Mouse (Mus musculus) spleen, adult 2 months (tissue): Measurements from ENCODE around the gene Zic4. TPM values are rescaled to one million over a fixed set of nuclear protein-coding genes. Genes with fewer than 3 reads are reported as not detected.

Experiments used
- DNase-seq, 2 experiments: peaks; one replicate each; pipeline versions ENCODE4 v3.0.0 to v3.0.0-alpha.2; 2012 to 2021; ENCODE audit warnings: low spot score in 2 of 2, low read depth in 1 of 2
- H3K27ac ChIP-seq: fragments of 200-500 bp; 2 replicates; pipeline ENCODE4 v1.5.1; 2012; ENCODE audit warnings: low read length, inconsistent platforms; ENCODE audit not compliant: insufficient read depth
- H3K27me3 ChIP-seq: fragments of 200-500 bp; 2 replicates; pipeline ENCODE4 v1.6.1; 2012; ENCODE audit warnings: mild to moderate bottlenecking, moderate library complexity, low read length, inconsistent platforms; ENCODE audit not compliant: control insufficient read depth, insufficient read depth
- H3K36me3 ChIP-seq: fragments of 200-500 bp; 2 replicates; pipeline ENCODE4 v1.6.1; 2012; ENCODE audit warnings: mild to moderate bottlenecking, low read length, inconsistent platforms; ENCODE audit not compliant: control insufficient read depth, insufficient read depth
- H3K4me1 ChIP-seq: fragments of 200-500 bp; 2 replicates; pipeline ENCODE4 v1.6.1; 2011; ENCODE audit warnings: inconsistent platforms; ENCODE audit not compliant: control insufficient read depth, insufficient read depth, insufficient read length
- H3K4me3 ChIP-seq: fragments of 200-500 bp; 2 replicates; pipeline ENCODE4 v1.5.1; 2011; ENCODE audit warnings: mild to moderate bottlenecking, inconsistent platforms; ENCODE audit not compliant: insufficient read depth, insufficient read length; ENCODE audit errors: extremely low read depth
- CTCF ChIP-seq: fragments of 200-500 bp; IDR thresholded peaks from 2 replicates; pipeline ENCODE4 v1.5.1; 2011; ENCODE audit warnings: mild to moderate bottlenecking, inconsistent platforms; ENCODE audit not compliant: insufficient read depth, insufficient read length, insufficient replicate concordance; ENCODE audit errors: extremely low read depth
- POLR2A ChIP-seq: fragments of 200-500 bp; IDR thresholded peaks from 2 replicates; pipeline ENCODE4 v1.6.1; 2011; ENCODE audit warnings: low read depth, low read length, inconsistent platforms
- WGBS: fragments of 180-500 bp; shearing (Covaris S2); methylation state at CpG from one replicate; pipeline ENCODE4 v1.1.7; 2018; 5-methylcytosine and 5-hydroxymethylcytosine counted together
- polyA plus RNA-seq: library from polyadenylated mRNA; depleted of rRNA; stranded (reverse); fragments of >200 nt; gene quantifications from 2 replicates; pipeline ENCODE4 v1.2.3, GENCODE M21; 2012; rRNA removed

Gene Zic4
- polyA plus RNA-seq, 1 experiment: not detected

- Histone ChIP-seq H3K36me3 (no peaks in the 10 kb centered on the region), H3K4me3 (no peak overlapping the region), H3K4me1 (no peaks in the 10 kb centered on the region), H3K27ac (no peak overlapping the region), H3K27me3 (peaks cover 9% of the 10 kb centered on the region)
- 6% methylated on average over 16 of the region's 16 CpGs for WGBS
- TF ChIP-seq POLR2A (no peak), CTCF (no peak)
- no peak for DNase-seq
Observed at GRCm38 (mm10) chr9:91405753-91406178, 43.6 kb downstream of the Zic4 start.

GRCm38 (mm10) chr9:91406258-91406763 is 44.1 kb downstream of the Zic4 start:
- no peaks in the 10 kb centered on the region for H3K36me3 ChIP-seq
- no peak overlapping the region for H3K4me3 ChIP-seq
- 7% methylated on average over 6 of the region's 6 CpGs for WGBS
- TF ChIP-seq CTCF (no peak), POLR2A (no peak)
- no peak for DNase-seq
- no peak overlapping the region for H3K27ac ChIP-seq
- H3K27me3 ChIP-seq: peaks cover 9% of the 10 kb centered on the region
- no peaks in the 10 kb centered on the region for H3K4me1 ChIP-seq

DNA sequence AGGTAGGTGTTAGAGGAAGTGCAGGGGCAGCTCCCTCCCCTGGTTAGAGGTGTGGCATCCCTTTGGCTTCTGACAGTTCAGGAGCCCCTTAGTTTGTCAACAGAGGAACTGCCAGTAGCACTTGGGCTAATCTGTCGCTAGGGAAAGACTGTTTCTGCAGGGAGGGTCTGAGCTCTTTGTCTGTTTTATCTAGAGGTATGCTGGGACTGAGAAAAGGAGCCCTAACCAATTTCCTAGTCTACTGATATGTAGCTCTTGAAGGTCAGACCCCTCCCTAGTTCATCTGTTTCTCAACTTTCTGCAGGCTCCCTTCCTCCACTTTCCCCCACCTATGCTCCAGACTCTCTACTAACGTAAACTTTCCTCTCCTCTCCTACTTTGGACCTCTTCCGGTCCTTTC is 47.6 kb downstream of the Zic4 start:
- no peaks in the 10 kb centered on the region for H3K36me3 ChIP-seq
- no peak overlapping the region for H3K4me3 ChIP-seq
- no peaks in the 10 kb centered on the region for H3K4me1 ChIP-seq
- no peak overlapping the region for H3K27ac ChIP-seq
- WGBS: 4% methylated on average over 3 of the region's 3 CpGs
- DNase-seq: no peak
- no peak for TF ChIP-seq POLR2A
- TF ChIP-seq CTCF: no peak
- peaks cover 5% of the 10 kb centered on the region for H3K27me3 ChIP-seq

- no peaks in the 10 kb centered on the region for H3K27me3 ChIP-seq
- H3K4me3 ChIP-seq: no peak overlapping the region
- no peaks in the 10 kb centered on the region for H3K36me3 ChIP-seq
- TF ChIP-seq POLR2A (no peak), CTCF (no peak)
- H3K4me1 ChIP-seq: no peaks in the 10 kb centered on the region
- WGBS: 7% methylated on average over 12 of the region's 12 CpGs
- DNase-seq: no peak
- no peak overlapping the region for H3K27ac ChIP-seq
Observed at GRCm38 (mm10) chr9:91414007-91414661, 51.9 kb downstream of the Zic4 start.

DNA sequence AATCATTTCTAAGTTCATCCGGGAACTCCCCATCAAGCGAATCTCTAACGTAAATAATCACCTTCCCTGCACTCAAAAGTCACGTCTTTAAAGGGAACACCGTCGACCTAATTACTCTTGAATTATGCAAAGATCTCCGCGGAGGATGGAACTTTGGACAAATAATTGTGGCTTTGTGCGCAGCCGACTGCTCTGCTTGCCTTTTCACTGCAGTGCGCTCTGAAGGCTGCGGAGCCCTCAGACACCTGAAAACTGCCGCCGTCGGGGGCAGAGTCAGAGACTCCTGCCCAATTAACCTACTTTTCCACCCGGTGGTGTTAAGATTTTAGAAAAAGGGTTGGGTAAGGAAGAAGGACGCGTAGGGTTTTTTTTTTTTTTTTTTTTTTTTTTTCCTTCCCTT is 58.2 kb downstream of the Zic4 start:
- H3K27me3 ChIP-seq: no peaks in the 10 kb centered on the region
- H3K36me3 ChIP-seq: no peaks in the 10 kb centered on the region
- 7% methylated on average over 18 of the region's 18 CpGs for WGBS
- no peak overlapping the region for H3K27ac ChIP-seq
- no peak overlapping the region for H3K4me3 ChIP-seq
- no peak for DNase-seq
- H3K4me1 ChIP-seq: no peaks in the 10 kb centered on the region
- TF ChIP-seq CTCF (no peak), POLR2A (no peak)

Other genes with a start within 250 kb of the Zic4 start
- gene Zic1, start 3.4 kb downstream of the Zic4 start, polyA plus RNA-seq: not detected in 2 replicates